In the genomic region with DNA sequence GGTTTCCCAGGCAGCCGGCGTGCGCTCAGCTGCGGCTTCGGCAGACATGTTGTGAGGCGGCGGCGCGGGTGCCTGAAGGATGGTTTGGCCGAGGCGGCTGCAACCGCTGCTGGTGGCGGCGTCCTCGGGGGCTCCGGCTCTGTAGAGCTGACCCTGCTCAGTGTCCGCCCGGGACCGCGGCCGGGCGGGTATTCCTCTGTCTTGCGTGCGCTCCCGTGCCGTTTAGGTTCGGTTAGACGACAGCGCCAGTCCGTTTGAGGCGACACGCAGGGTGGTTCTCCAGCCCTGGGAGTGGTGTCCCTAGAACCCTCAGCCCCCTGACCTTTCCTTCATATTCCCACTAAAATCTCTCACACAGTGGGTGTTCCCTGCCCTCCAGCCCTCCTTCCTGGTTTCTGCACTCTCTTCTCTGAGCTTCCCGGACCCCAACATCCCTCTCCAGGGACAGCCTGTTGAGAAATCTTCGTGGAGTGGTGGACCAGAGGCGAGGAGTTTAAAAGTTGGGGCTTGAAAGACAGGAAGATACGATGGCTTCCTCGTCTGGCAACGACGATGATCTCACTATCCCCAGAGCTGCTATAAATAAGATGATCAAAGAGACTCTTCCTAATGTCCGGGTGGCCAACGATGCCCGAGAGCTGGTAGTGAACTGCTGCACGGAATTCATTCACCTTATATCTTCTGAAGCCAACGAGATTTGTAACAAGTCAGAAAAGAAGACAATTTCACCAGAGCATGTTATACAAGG, we compare ENCODE assay signal across 8 mouse cellular contexts. TPM values are rescaled to one million over a fixed set of nuclear protein-coding genes. Genes with fewer than 3 reads are reported as not detected.
DNase-seq lines count a peak whose midpoint lies in the region; ATAC-seq and TF ChIP-seq lines count a peak whose summit lies in the region.

No protein-coding gene starts in this region.

- no peak for TF ChIP-seq EP300 in CH12.LX (IDR thresholded peaks at IDR 0.05; ENCODE audit: low read length)

- H3K36me3 ChIP-seq in heart, embryonic 10.5 days: peaks cover 8% of the 10 kb centered on the region; the same call in 1 of the 2 replicates
- H3K36me3 ChIP-seq in CH12.LX (replicated peaks in 1 of 2; ENCODE audit: control insufficient read depth in 1 of 2, insufficient read depth in 1 of 2, low read length in 1 of 2): peaks cover 2 to 12% of the 10 kb centered on the region in 2 experiments
- no peaks in the 10 kb centered on the region for H3K36me3 ChIP-seq in hindbrain, embryonic 11.5 days (ENCODE audit: control insufficient read depth, insufficient read depth, low read length)

- peak overlapping the region; percentile 67 for H3K9ac ChIP-seq in CH12.LX (ENCODE audit: insufficient read depth, low read depth)
- peak overlapping the region; percentile 96 for H3K9ac ChIP-seq in hindbrain, embryonic 11.5 days (ENCODE audit: low read depth, low read length)

- no peak for TF ChIP-seq RAD21 in CH12.LX (IDR thresholded peaks at IDR 0.05; ENCODE audit: low read depth, low read length)

- H3K27ac ChIP-seq in heart, embryonic 10.5 days: peak overlapping the region; percentile 98
- peak overlapping the region; percentile 70 for H3K27ac ChIP-seq in CH12.LX (ENCODE audit: insufficient read depth, low read depth)
- H3K27ac ChIP-seq in hindbrain, embryonic 11.5 days (ENCODE audit: low read depth, low read length): peak overlapping the region; percentile 88

- H3K9me3 ChIP-seq in heart, embryonic 10.5 days: no peaks in the 10 kb centered on the region
- no peaks in the 10 kb centered on the region for H3K9me3 ChIP-seq in CH12.LX (replicated peaks; ENCODE audit: low read length)
- H3K9me3 ChIP-seq in hindbrain, embryonic 11.5 days (ENCODE audit: control insufficient read depth, low read length): no peaks in the 10 kb centered on the region

- in situ Hi-C loops in CH12.LX (cut with MboI; ENCODE audit: low pct_ligation_motif_present, low pct_unique_long_range_greater_than_20kb, low sequenced_read_pairs): no loop called here

- H3K27me3 ChIP-seq in heart, embryonic 10.5 days (ENCODE audit: insufficient read depth, poor library complexity, severe bottlenecking): no peaks in the 10 kb centered on the region
- H3K27me3 ChIP-seq in CH12.LX (replicated peaks): no peaks in the 10 kb centered on the region
- no peaks in the 10 kb centered on the region for H3K27me3 ChIP-seq in hindbrain, embryonic 11.5 days (ENCODE audit: control insufficient read depth, insufficient read depth, low read length)

- H3K4me3 ChIP-seq in heart, embryonic 10.5 days: peak overlapping the region; percentile 92
- peak overlapping the region; percentile 61 to 98 (median 86) for H3K4me3 ChIP-seq in CH12.LX (replicated peaks in 1 of 3; ENCODE audit: low read depth in 2 of 3, low read length in 2 of 3, poor library complexity in 1 of 3)
- H3K4me3 ChIP-seq in hindbrain, embryonic 11.5 days (ENCODE audit: low read depth, low read length): peak overlapping the region; percentile 95

- peak; percentile 77 for DNase-seq in heart, embryonic 10.5 days (ENCODE audit: low spot score)
- no peak for DNase-seq in heart, adult 8-10 months (ENCODE audit: low spot score)
- no peak for DNase-seq in CH12.LX (ENCODE audit: extremely low read depth)
- DNase-seq in embryo, embryonic 10.5 days (ENCODE audit: low spot score): peak; percentile 29
- no peak for DNase-seq in hindbrain, embryonic 11.5 days (ENCODE audit: low spot score)
- peak; percentile 4 for DNase-seq in lung, postnatal 25 days (ENCODE audit: low spot score)
- no peak for DNase-seq in layer of hippocampus, postnatal 10 days (ENCODE audit: low spot score in 2 of 2)
- no peak for DNase-seq in adrenal gland, adult 18-20 months (ENCODE audit: low spot score in 2 of 2)

- no peak for TF ChIP-seq POLR2A in CH12.LX (IDR thresholded peaks at IDR 0.05; ENCODE audit: low read depth, low read length)

- peaks cover 39% of the 10 kb centered on the region for H3K79me2 ChIP-seq in CH12.LX (replicated peaks; ENCODE audit: control insufficient read depth, extremely low read depth, insufficient read depth, poor library complexity, severe bottlenecking)

- under 1% methylated on average over 44 of the region's 44 CpGs for WGBS in heart, embryonic 10.5 days
- WGBS in hindbrain, embryonic 11.5 days: under 1% methylated on average over 38 of the region's 44 CpGs

- ATAC-seq in hindbrain, embryonic 11.5 days (ENCODE audit: low FRiP score): peak; percentile 78

- no peak for TF ChIP-seq CTCF in CH12.LX (conservative IDR thresholded peaks at IDR 0.05 in 1 of 2, IDR thresholded peaks at IDR 0.05 in 1 of 2; ENCODE audit: low read depth in 2 of 2, low read length in 2 of 2)

- dilution Hi-C loops in CH12.LX (cut with MboI; ENCODE audit: extremely low pct_ligation_motif_present, extremely low pct_unique_long_range_greater_than_20kb, low sequenced_read_pairs): no loop called here

- H3K4me1 ChIP-seq in heart, embryonic 10.5 days: peaks cover 12% of the 10 kb centered on the region; the same call in 1 of the 2 replicates
- H3K4me1 ChIP-seq in CH12.LX (ENCODE audit: control insufficient read depth in 1 of 2, insufficient read depth in 2 of 2): peaks cover 0 to 20% of the 10 kb centered on the region in 2 experiments; a peak in 2 of 4 replicates
- no peaks in the 10 kb centered on the region; the same call in 1 of the 2 replicates for H3K4me1 ChIP-seq in hindbrain, embryonic 11.5 days (replicated peaks; ENCODE audit: control insufficient read depth, insufficient read depth, low read length)

- peak overlapping the region; percentile 82 for H3K4me2 ChIP-seq in CH12.LX (ENCODE audit: insufficient read depth, low read depth, poor library complexity, severe bottlenecking)
- H3K4me2 ChIP-seq in hindbrain, embryonic 11.5 days (replicated peaks; ENCODE audit: low read depth, low read length): peak overlapping the region; percentile 93

TF ChIP-seq in CH12.LX, 34 proteins besides CTCF, POLR2A, EP300 and RAD21:
- no peak for TF ChIP-seq ELF1 (IDR thresholded peaks at IDR 0.05; ENCODE audit: low read depth, low read length)
- TF ChIP-seq CHD1 (IDR thresholded peaks at IDR 0.05; ENCODE audit: low read depth, low read length): 0 out of 2 replicates have a peak, but pooled peaks have one; percentile 43
- TF ChIP-seq SIN3A (IDR thresholded peaks at IDR 0.05; ENCODE audit: low read length): 0 out of 2 replicates have a peak, but pooled peaks have one; percentile 11
- no peak for TF ChIP-seq HCFC1 (IDR thresholded peaks at IDR 0.05; ENCODE audit: low read depth, low read length)

RNA-seq across cellular contexts. Expression of gene Dr1, which starts 0.5 kb away (rescaled TPM):
- 29.3 and 32.9 TPM in 2 replicates for polyA plus RNA-seq in heart, embryonic 10.5 days (2016; fragmentation: Nextera tagmentation; extraction: Ambion mirVana)
- 10 to 100 TPM; 18.3 to 21.6 (median 19.3) TPM for total RNA-seq in heart, adult 8-10 months (2022)
- total RNA-seq in CH12.LX (2012; rRNA removed) (18.2 and 22.3 TPM in 2 replicates), CH12.LX (2014; rRNA removed) (52.6 and 57.3 TPM in 2 replicates)
- polyA plus RNA-seq in CH12.LX (2012; ENCODE audit: insufficient read length, low read depth): 40.3 and 43.1 TPM in 2 replicates
- 57.7 and 58.2 TPM in 2 replicates for polyA plus RNA-seq in hindbrain, embryonic 11.5 days (2014; fragmentation: Nextera tagmentation; extraction: Ambion mirVana)
- 10 to 100 TPM; 50.9 to 54.1 TPM for total RNA-seq in layer of hippocampus, postnatal 10 days (2021)
- total RNA-seq in adrenal gland, adult 18-20 months (2021): 10 to 100 TPM; 30.1 to 33.7 TPM

RNA-seq across cellular contexts. Expression of gene Pigg, which starts 43.2 kb away (rescaled TPM):
- polyA plus RNA-seq in heart, embryonic 10.5 days (2016; fragmentation: Nextera tagmentation; extraction: Ambion mirVana): 6.9 and 7.9 TPM in 2 replicates
- total RNA-seq in heart, adult 8-10 months (2022): 10 to 100 TPM; 10.4 to 12.9 (median 12.2) TPM
- total RNA-seq in CH12.LX (2012; rRNA removed): 8.2 and 9.7 TPM in 2 replicates
- total RNA-seq in CH12.LX (2014; rRNA removed): 9.0 and 9.8 TPM in 2 replicates
- 6.2 and 6.4 TPM in 2 replicates for polyA plus RNA-seq in CH12.LX (2012; ENCODE audit: insufficient read length, low read depth)
- 2.7 and 3.2 TPM in 2 replicates for polyA plus RNA-seq in hindbrain, embryonic 11.5 days (2014; fragmentation: Nextera tagmentation; extraction: Ambion mirVana)
- 1 to 10 TPM; 7.2 to 8.1 TPM for total RNA-seq in layer of hippocampus, postnatal 10 days (2021)
- total RNA-seq in adrenal gland, adult 18-20 months (2021): 10 to 100 TPM; 11.4 to 14.6 TPM

Comparison
In these comparisons a context has a peak if more than half of its experiments do, and no peak if none do; other contexts are left out.
1. DNase-seq: peak in heart, embryonic 10.5 days (single experiment), embryo, embryonic 10.5 days (single experiment) and lung, postnatal 25 days (single experiment); none in heart, adult 8-10 months (single experiment), CH12.LX (single experiment), hindbrain, embryonic 11.5 days (single experiment), layer of hippocampus, postnatal 10 days (0 of 2) and adrenal gland, adult 18-20 months (0 of 2).
2. Peak in every context shown above with its lines, with median percentiles within 50 percentile points of each other: H3K27ac ChIP-seq and H3K4me3 ChIP-seq.